Mouse (Mus musculus): ENCODE measurements around the gene Abhd11.

- TF ChIP-seq CTCF (IDR thresholded peaks at IDR 0.05; ENCODE audit: borderline replicate concordance, extremely low read depth, insufficient read depth, insufficient read length), result no peak
- TF ChIP-seq POLR2A (IDR thresholded peaks at IDR 0.05; ENCODE audit: borderline replicate concordance, extremely low read depth, insufficient read depth, insufficient read length, poor library complexity, severe bottlenecking), result no peak
Observed at GRCm38 (mm10) chr5:134974294-134974693, 34.7 kb upstream of the Abhd11 start.
